Mouse (Mus musculus) liver, embryonic 14.5 days (tissue): ENCODE results near the gene Fbxw11.

Source experiments
- CTCF ChIP-seq: IDR thresholded peaks from 2 replicates; pipeline ENCODE4 v1.5.1; 2016; ENCODE audit warnings: antibody characterized with exemption, low read depth, control low read depth
- EP300 ChIP-seq: IDR thresholded peaks from 2 replicates; pipeline ENCODE4 v1.6.1; 2016; ENCODE audit warnings: antibody characterized with exemption, low read depth

- no peak for TF ChIP-seq CTCF
- TF ChIP-seq EP300 = no peak
Measured at GRCm38 (mm10) chr11:32723287-32723686, 80.8 kb downstream of the Fbxw11 start.
